Mouse (Mus musculus): ENCODE results near the gene Elp6. TPM values are rescaled to one million over a fixed set of nuclear protein-coding genes. Genes with fewer than 3 reads are reported as not detected.

Elp6 gene
- 7.8 and 8.1 TPM in 2 replicates for polyA plus RNA-seq (2012; rRNA removed)

DNA sequence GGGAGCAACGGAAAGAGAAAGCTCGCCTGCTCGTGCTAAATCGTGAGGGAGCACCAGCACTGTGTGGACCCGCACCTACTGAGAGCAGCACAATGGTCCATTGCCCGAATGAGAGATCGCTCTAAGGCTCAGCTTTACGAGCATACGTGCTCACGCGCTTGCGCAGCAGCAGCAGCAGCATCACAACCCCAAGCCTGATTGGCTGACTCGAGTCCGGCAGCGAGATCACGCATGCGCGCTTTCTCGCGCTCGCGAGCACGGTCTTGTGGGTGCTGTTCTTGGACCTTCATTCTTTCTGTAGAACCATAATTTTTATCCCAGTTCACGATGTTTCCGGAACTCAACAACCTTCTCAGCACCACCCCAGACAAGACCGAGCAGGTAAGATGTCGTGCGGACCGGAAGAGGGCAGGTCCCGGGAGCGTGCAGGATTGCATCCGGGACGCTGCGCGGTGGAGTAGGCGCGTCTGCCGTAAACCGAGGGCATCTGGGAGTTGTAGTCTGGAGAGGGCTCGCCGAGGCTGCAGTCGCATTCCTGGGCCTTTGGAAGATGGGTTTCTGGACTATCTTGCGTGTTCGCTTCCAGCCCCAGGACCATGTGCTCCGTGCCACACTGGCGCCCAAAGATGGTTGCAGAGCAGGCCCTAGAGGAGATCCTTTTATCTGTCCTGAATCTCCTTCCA lies at the start of gene Elp6:
TSS of gene Elp6 (plus strand) at position 205 of the 683 bp plus-strand sequence.

DNA sequence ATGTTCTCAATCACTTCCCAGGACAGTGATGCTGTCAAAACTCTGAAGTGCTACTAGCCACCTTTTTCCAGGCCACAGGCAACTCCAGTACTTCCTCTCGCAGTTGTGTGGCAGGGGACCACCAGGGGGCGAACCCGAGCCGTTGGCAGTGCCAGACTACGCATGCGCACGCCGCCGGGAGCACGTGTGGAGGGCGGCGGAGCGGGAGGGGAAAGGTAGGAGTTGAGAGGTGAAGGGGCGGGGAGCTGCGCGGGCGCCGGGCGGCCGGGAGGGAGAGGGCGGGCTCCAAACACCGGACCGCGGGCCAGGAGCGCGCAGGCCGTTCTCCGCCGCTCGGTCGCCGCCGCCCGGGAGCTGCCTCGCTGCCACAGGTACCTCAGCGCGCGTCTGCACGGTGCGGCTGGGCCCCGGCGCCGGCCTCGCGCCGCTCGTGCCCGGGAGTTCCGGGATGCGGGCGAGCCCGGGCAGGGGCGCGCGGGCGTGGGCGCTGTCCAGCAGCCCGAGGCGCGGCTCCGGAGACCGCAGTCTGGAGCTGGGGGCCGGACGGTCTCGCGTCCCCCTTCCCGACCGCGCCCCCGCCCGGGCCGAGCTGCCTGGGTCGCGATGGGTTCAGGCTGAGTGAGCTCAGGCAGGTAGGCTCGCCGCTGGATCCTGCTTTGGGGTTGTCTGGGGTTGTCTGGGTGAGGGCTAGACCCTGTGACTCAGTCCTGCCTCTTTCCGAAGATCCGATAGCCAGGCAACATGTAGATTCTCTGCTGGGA lies 28.3 kb downstream of the Elp6 start, which contains the start of gene Scap:
TSS of gene Scap (plus strand) at position 154 of the 761 bp plus-strand sequence.

Other genes with a start within 250 kb of the Elp6 start
- 14.9 and 15.6 TPM in 2 replicates for gene Smarcc1, start 187.5 kb upstream of the Elp6 start, polyA plus RNA-seq (2012; rRNA removed)
- gene Dhx30, start 187.3 kb upstream of the Elp6 start, polyA plus RNA-seq (2012; rRNA removed) = 21.2 and 24.1 TPM in 2 replicates
- 0.20 and 0.23 TPM in 2 replicates for gene Cspg5, start 61.4 kb upstream of the Elp6 start, polyA plus RNA-seq (2012; rRNA removed)
- 7.0 and 10.0 TPM in 2 replicates for gene Scap, start 28.1 kb downstream of the Elp6 start, polyA plus RNA-seq (2012; rRNA removed)
- 3.2 and 4.1 TPM in 2 replicates for gene Ptpn23, start 103.0 kb downstream of the Elp6 start, polyA plus RNA-seq (2012; rRNA removed)
- gene Ngp, start 114.6 kb downstream of the Elp6 start, polyA plus RNA-seq (2012; rRNA removed) = 30.1 and 49.8 TPM in 2 replicates
- gene Klhl18, start 171.5 kb downstream of the Elp6 start, polyA plus RNA-seq (2012; rRNA removed) = 2.6 and 2.8 TPM in 2 replicates
- 0.14 and 0.15 TPM in 2 replicates for gene Kif9, start 171.8 kb downstream of the Elp6 start, polyA plus RNA-seq (2012; rRNA removed)
- gene Setd2, start 227.4 kb downstream of the Elp6 start, polyA plus RNA-seq (2012; rRNA removed) = 25.9 and 27.1 TPM in 2 replicates